Mouse (Mus musculus): ENCODE measurements around the gene Snca.

DNA sequence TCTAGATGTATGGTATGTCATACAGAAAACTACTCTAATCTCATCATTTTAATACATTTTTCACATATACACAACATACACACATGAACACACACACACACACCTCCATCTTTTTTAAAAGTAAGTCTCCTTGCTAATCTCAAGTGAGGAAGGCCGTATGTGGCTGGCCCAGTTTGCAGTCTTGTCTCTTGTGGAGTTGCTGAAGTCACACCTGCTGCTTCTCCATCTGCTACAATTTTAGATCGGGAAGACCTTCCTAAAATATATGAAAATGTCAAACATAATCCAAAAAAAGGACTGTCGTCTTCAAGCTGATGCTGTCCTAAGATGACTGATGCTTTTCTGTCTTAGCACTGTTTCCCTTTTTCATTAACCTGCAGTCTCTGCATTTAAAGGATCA is 112.1 kb downstream of the Snca start:
- TF ChIP-seq ZNF384 (IDR thresholded peaks at IDR 0.05; ENCODE audit: low read depth, low read length) (no peak), CHD2 (IDR thresholded peaks at IDR 0.05; ENCODE audit: low read depth, low read length) (no peak), HCFC1 (IDR thresholded peaks at IDR 0.05; ENCODE audit: borderline replicate concordance, insufficient read depth, low read length) (no peak)

All from ES-E14 (cell line).